Mouse (Mus musculus): ENCODE measurements at regions not wholly inside any gene's neighbourhood (a gene's known extent, or its start where the extent isn't known, plus 50 kb on each side); places are given as distances from the start of the nearest gene placed in this dataset.
A peak's percentile ranks its signal among the peaks of the same experiment; 100 is the strongest.

- H3K4me1 ChIP-seq (replicated peaks; ENCODE audit: control insufficient read depth, insufficient read depth, low read length), result peaks cover 4% of the 10 kb centered on the region
- H3K27me3 ChIP-seq (ENCODE audit: control insufficient read depth, insufficient read depth, low read length), result no peaks in the 10 kb centered on the region
- H3K4me3 ChIP-seq (ENCODE audit: low read depth, low read length), result no peak overlapping the region
- no peaks in the 10 kb centered on the region for H3K9me3 ChIP-seq (ENCODE audit: control insufficient read depth, low read length)
- no peak for ATAC-seq (ENCODE audit: low FRiP score)
- no peak overlapping the region for H3K9ac ChIP-seq (ENCODE audit: low read depth, low read length)
- no peak overlapping the region for H3K4me2 ChIP-seq (replicated peaks; ENCODE audit: low read depth, low read length)
- DNase-seq (ENCODE audit: low spot score), result no peak
- H3K27ac ChIP-seq (ENCODE audit: low read depth, low read length), result no peak overlapping the region
- no peaks in the 10 kb centered on the region for H3K36me3 ChIP-seq (ENCODE audit: control insufficient read depth, insufficient read depth, low read length)
- WGBS, result 87% methylated on average over 10 of the region's 10 CpGs
These were observed 91.2 kb upstream of the 1700016C15Rik start for GRCm38 (mm10) chr1:177638381-177638780.

GRCm38 (mm10) chr1:177639931-177640846 lies 89.4 kb upstream of the 1700016C15Rik start:
- DNase-seq (ENCODE audit: low spot score), result peak; percentile 76
- no peak overlapping the region for H3K4me2 ChIP-seq (replicated peaks; ENCODE audit: low read depth, low read length)
- H3K27ac ChIP-seq (ENCODE audit: low read depth, low read length), result peak overlapping the region; percentile 6; the same call in 1 of the 2 replicates
- H3K9ac ChIP-seq (ENCODE audit: low read depth, low read length), result 0 out of 2 replicates have a peak overlapping the region, but pooled peaks have one; percentile 21
- H3K9me3 ChIP-seq (ENCODE audit: control insufficient read depth, low read length), result no peaks in the 10 kb centered on the region
- 24% methylated on average over 20 of the region's 20 CpGs for WGBS
- H3K27me3 ChIP-seq (ENCODE audit: control insufficient read depth, insufficient read depth, low read length), result no peaks in the 10 kb centered on the region
- peaks cover 4% of the 10 kb centered on the region for H3K4me1 ChIP-seq (replicated peaks; ENCODE audit: control insufficient read depth, insufficient read depth, low read length)
- peak; percentile 77 for ATAC-seq (ENCODE audit: low FRiP score)
- H3K4me3 ChIP-seq (ENCODE audit: low read depth, low read length), result no peak overlapping the region
- no peaks in the 10 kb centered on the region for H3K36me3 ChIP-seq (ENCODE audit: control insufficient read depth, insufficient read depth, low read length)

- Histone ChIP-seq H3K27me3 (ENCODE audit: control insufficient read depth, insufficient read depth, low read length) (no peaks in the 10 kb centered on the region), H3K36me3 (ENCODE audit: control insufficient read depth, insufficient read depth, low read length) (no peaks in the 10 kb centered on the region), H3K9ac (ENCODE audit: low read depth, low read length) (no peak overlapping the region), H3K4me2 (replicated peaks; ENCODE audit: low read depth, low read length) (no peak overlapping the region), H3K9me3 (ENCODE audit: control insufficient read depth, low read length) (no peaks in the 10 kb centered on the region), H3K4me3 (ENCODE audit: low read depth, low read length) (no peak overlapping the region), H3K27ac (ENCODE audit: low read depth, low read length) (no peak overlapping the region), H3K4me1 (replicated peaks; ENCODE audit: control insufficient read depth, insufficient read depth, low read length) (peaks cover 4% of the 10 kb centered on the region)
- WGBS, result 75% methylated on average over 10 of the region's 10 CpGs
- DNase-seq (ENCODE audit: low spot score) (no peak), ATAC-seq (ENCODE audit: low FRiP score) (no peak)
These were observed 86.7 kb upstream of the 1700016C15Rik start for GRCm38 (mm10) chr1:177642712-177643467.

- DNase-seq (ENCODE audit: low spot score) (no peak), ATAC-seq (ENCODE audit: low FRiP score) (no peak)
- H3K27me3 ChIP-seq (ENCODE audit: control insufficient read depth, insufficient read depth, low read length), result no peaks in the 10 kb centered on the region
- peaks cover 4% of the 10 kb centered on the region for H3K4me1 ChIP-seq (replicated peaks; ENCODE audit: control insufficient read depth, insufficient read depth, low read length)
- WGBS, result 83% methylated on average over 3 of the region's 3 CpGs
- no peak overlapping the region for H3K4me3 ChIP-seq (ENCODE audit: low read depth, low read length)
- H3K27ac ChIP-seq (ENCODE audit: low read depth, low read length), result no peak overlapping the region
- H3K4me2 ChIP-seq (replicated peaks; ENCODE audit: low read depth, low read length), result no peak overlapping the region
- H3K9me3 ChIP-seq (ENCODE audit: control insufficient read depth, low read length), result no peaks in the 10 kb centered on the region
- no peak overlapping the region for H3K9ac ChIP-seq (ENCODE audit: low read depth, low read length)
- no peaks in the 10 kb centered on the region for H3K36me3 ChIP-seq (ENCODE audit: control insufficient read depth, insufficient read depth, low read length)
These were observed 86.0 kb upstream of the 1700016C15Rik start for GRCm38 (mm10) chr1:177643662-177644061.

- Histone ChIP-seq H3K4me2 (replicated peaks; ENCODE audit: low read depth, low read length) (no peak overlapping the region), H3K9ac (ENCODE audit: low read depth, low read length) (no peak overlapping the region), H3K36me3 (ENCODE audit: control insufficient read depth, insufficient read depth, low read length) (no peaks in the 10 kb centered on the region), H3K4me3 (ENCODE audit: low read depth, low read length) (no peak overlapping the region), H3K27me3 (ENCODE audit: control insufficient read depth, insufficient read depth, low read length) (no peaks in the 10 kb centered on the region), H3K27ac (ENCODE audit: low read depth, low read length) (no peak overlapping the region), H3K9me3 (ENCODE audit: control insufficient read depth, low read length) (no peaks in the 10 kb centered on the region), H3K4me1 (replicated peaks; ENCODE audit: control insufficient read depth, insufficient read depth, low read length) (peaks cover 4% of the 10 kb centered on the region)
- 92% methylated on average over 4 of the region's 4 CpGs for WGBS
- DNase-seq (ENCODE audit: low spot score) (no peak), ATAC-seq (ENCODE audit: low FRiP score) (no peak)
These were observed 85.4 kb upstream of the 1700016C15Rik start for GRCm38 (mm10) chr1:177644214-177644613.

- H3K36me3 ChIP-seq (ENCODE audit: control insufficient read depth, insufficient read depth, low read length), result no peaks in the 10 kb centered on the region
- H3K4me3 ChIP-seq (ENCODE audit: low read depth, low read length), result no peak overlapping the region
- no peaks in the 10 kb centered on the region for H3K27me3 ChIP-seq (ENCODE audit: control insufficient read depth, insufficient read depth, low read length)
- H3K9me3 ChIP-seq (ENCODE audit: control insufficient read depth, low read length), result no peaks in the 10 kb centered on the region
- 68% methylated on average over 4 of the region's 4 CpGs for WGBS
- H3K9ac ChIP-seq (ENCODE audit: low read depth, low read length), result no peak overlapping the region
- ATAC-seq (ENCODE audit: low FRiP score), result no peak
- no peak overlapping the region for H3K27ac ChIP-seq (ENCODE audit: low read depth, low read length)
- no peak for DNase-seq (ENCODE audit: low spot score)
- no peak overlapping the region for H3K4me2 ChIP-seq (replicated peaks; ENCODE audit: low read depth, low read length)
- H3K4me1 ChIP-seq (replicated peaks; ENCODE audit: control insufficient read depth, insufficient read depth, low read length), result no peaks in the 10 kb centered on the region; the same call in 1 of the 2 replicates
These were observed 84.3 kb upstream of the 1700016C15Rik start for GRCm38 (mm10) chr1:177645327-177645726.

- 76% methylated on average over 5 of the region's 5 CpGs for WGBS
- Histone ChIP-seq H3K36me3 (ENCODE audit: control insufficient read depth, insufficient read depth, low read length) (no peaks in the 10 kb centered on the region), H3K27me3 (ENCODE audit: control insufficient read depth, insufficient read depth, low read length) (no peaks in the 10 kb centered on the region), H3K27ac (ENCODE audit: low read depth, low read length) (no peak overlapping the region), H3K4me1 (replicated peaks; ENCODE audit: control insufficient read depth, insufficient read depth, low read length) (no peaks in the 10 kb centered on the region; the same call in 1 of the 2 replicates), H3K9me3 (ENCODE audit: control insufficient read depth, low read length) (no peaks in the 10 kb centered on the region), H3K4me3 (ENCODE audit: low read depth, low read length) (no peak overlapping the region), H3K9ac (ENCODE audit: low read depth, low read length) (no peak overlapping the region), H3K4me2 (replicated peaks; ENCODE audit: low read depth, low read length) (no peak overlapping the region)
- DNase-seq (ENCODE audit: low spot score) (no peak), ATAC-seq (ENCODE audit: low FRiP score) (peak; percentile 31; the same call in 1 of the 2 replicates)
These were observed 83.6 kb upstream of the 1700016C15Rik start for GRCm38 (mm10) chr1:177645897-177646535.

- no peak overlapping the region for H3K9ac ChIP-seq (ENCODE audit: low read depth, low read length)
- H3K4me3 ChIP-seq (ENCODE audit: low read depth, low read length), result no peak overlapping the region
- H3K36me3 ChIP-seq (ENCODE audit: control insufficient read depth, insufficient read depth, low read length), result no peaks in the 10 kb centered on the region
- H3K27ac ChIP-seq (ENCODE audit: low read depth, low read length), result no peak overlapping the region
- DNase-seq (ENCODE audit: low spot score) (no peak), ATAC-seq (ENCODE audit: low FRiP score) (no peak)
- 94% methylated on average over 1 of the region's 1 CpGs for WGBS
- H3K27me3 ChIP-seq (ENCODE audit: control insufficient read depth, insufficient read depth, low read length), result no peaks in the 10 kb centered on the region
- H3K9me3 ChIP-seq (ENCODE audit: control insufficient read depth, low read length), result no peaks in the 10 kb centered on the region
- H3K4me1 ChIP-seq (replicated peaks; ENCODE audit: control insufficient read depth, insufficient read depth, low read length), result no peaks in the 10 kb centered on the region; the same call in 1 of the 2 replicates
- H3K4me2 ChIP-seq (replicated peaks; ENCODE audit: low read depth, low read length), result no peak overlapping the region
These were observed 81.7 kb upstream of the 1700016C15Rik start for GRCm38 (mm10) chr1:177647876-177648275.
